Mouse (Mus musculus) hindbrain, embryonic 12.5 days (tissue): ENCODE results near the gene Abcg4. TPM values are rescaled to one million over a fixed set of nuclear protein-coding genes. Genes with fewer than 3 reads are reported as not detected.

Experiments
- ATAC-seq: fragments of 200-750 bp; cut with Nextera tagmentation; 2 replicates; pipeline ENCODE4 v1.8.0; 2017; ENCODE audit warnings: moderate TSS enrichment; ENCODE audit not compliant: low FRiP score
- H3K27ac ChIP-seq: fragments of 300-500 bp; sonication (generic); 2 replicates; pipeline ENCODE4 v1.5.1; 2016; ENCODE audit warnings: mild to moderate bottlenecking
- H3K27me3 ChIP-seq: fragments of 300-500 bp; sonication (generic); 2 replicates; pipeline ENCODE4 v1.6.1; 2016; ENCODE audit warnings: mild to moderate bottlenecking
- H3K36me3 ChIP-seq: fragments of 300-500 bp; sonication (generic); 2 replicates; pipeline ENCODE4 v1.6.1; 2016; ENCODE audit warnings: mild to moderate bottlenecking
- H3K4me1 ChIP-seq: fragments of 300-500 bp; sonication (generic); 2 replicates; pipeline ENCODE4 v1.6.1; 2016
- H3K4me2 ChIP-seq: fragments of 300-500 bp; sonication (generic); replicated peaks from 2 replicates; pipeline ENCODE4 v1.6.1; 2016; ENCODE audit warnings: mild to moderate bottlenecking
- H3K4me3 ChIP-seq: fragments of 300-500 bp; sonication (generic); 2 replicates; pipeline ENCODE4 v1.5.1; 2016; ENCODE audit warnings: mild to moderate bottlenecking
- H3K9ac ChIP-seq: fragments of 300-500 bp; sonication (generic); 2 replicates; pipeline ENCODE4 v1.6.1; 2016; ENCODE audit warnings: mild to moderate bottlenecking, moderate library complexity
- H3K9me3 ChIP-seq: fragments of 300-500 bp; sonication (generic); replicated peaks from 2 replicates; pipeline ENCODE4 v1.6.1; 2016; ENCODE audit warnings: mild to moderate bottlenecking
- WGBS: fragments of 180-500 bp; shearing (Covaris S2); methylation state at CpG from one replicate; pipeline ENCODE4 v1.1.7; 2016; 5-methylcytosine and 5-hydroxymethylcytosine counted together
- polyA plus RNA-seq: library from polyadenylated mRNA; unstranded; fragments of >200 nt; fragmentation: Nextera tagmentation; extraction: Ambion mirVana; gene quantifications from 2 replicates; pipeline ENCODE4 v1.2.1, GENCODE M21; 2016

Gene Abcg4
- polyA plus RNA-seq, 1 experiment from 2014 or later, result 12.9 TPM

- no peaks in the 10 kb centered on the region for H3K27me3 ChIP-seq
- no peaks in the 10 kb centered on the region for H3K9me3 ChIP-seq
- no peak for ATAC-seq
- H3K4me1 ChIP-seq, result peaks cover 12% of the 10 kb centered on the region
- no peak overlapping the region for H3K9ac ChIP-seq
- no peak overlapping the region for H3K4me2 ChIP-seq
- H3K27ac ChIP-seq, result peak overlapping the region; percentile 23; the same call in 1 of the 2 replicates
- H3K4me3 ChIP-seq, result no peak overlapping the region
- H3K36me3 ChIP-seq, result no peaks in the 10 kb centered on the region
- 62% methylated on average over 8 of the region's 8 CpGs for WGBS
Measured at GRCm38 (mm10) chr9:44266478-44267226, 21.8 kb downstream of the Abcg4 start.

- 82% methylated on average over 14 of the region's 14 CpGs for WGBS
- H3K4me2 ChIP-seq, result no peak overlapping the region
- no peak for ATAC-seq
- no peaks in the 10 kb centered on the region for H3K4me1 ChIP-seq
- H3K36me3 ChIP-seq, result no peaks in the 10 kb centered on the region
- no peaks in the 10 kb centered on the region for H3K9me3 ChIP-seq
- H3K4me3 ChIP-seq, result no peak overlapping the region
- H3K27me3 ChIP-seq, result no peaks in the 10 kb centered on the region; the same call in 1 of the 2 replicates
- H3K27ac ChIP-seq, result no peak overlapping the region
- H3K9ac ChIP-seq, result no peak overlapping the region
Measured at GRCm38 (mm10) chr9:44261388-44261787, 27.0 kb downstream of the Abcg4 start.

- H3K4me2 ChIP-seq, result no peak overlapping the region
- 77% methylated on average over 10 of the region's 10 CpGs for WGBS
Measured at GRCm38 (mm10) chr9:44259014-44259413, 29.4 kb downstream of the Abcg4 start.

GRCm38 (mm10) chr9:44256213-44256612, 32.2 kb downstream of the Abcg4 start:
- H3K36me3 ChIP-seq, result no peaks in the 10 kb centered on the region
- no peak for ATAC-seq
- 83% methylated on average over 8 of the region's 8 CpGs for WGBS
- no peak overlapping the region for H3K9ac ChIP-seq
- H3K27ac ChIP-seq, result no peak overlapping the region
- no peak overlapping the region for H3K4me2 ChIP-seq
- H3K27me3 ChIP-seq, result no peaks in the 10 kb centered on the region; the same call in 1 of the 2 replicates
- H3K4me1 ChIP-seq, result peaks cover 29% of the 10 kb centered on the region
- no peaks in the 10 kb centered on the region for H3K9me3 ChIP-seq
- H3K4me3 ChIP-seq, result no peak overlapping the region

More at GRCm38 (mm10) chr9:44259014-44259413, 29.4 kb downstream of the Abcg4 start:
- no peak for ATAC-seq
- Histone ChIP-seq H3K4me3 (no peak overlapping the region), H3K36me3 (no peaks in the 10 kb centered on the region), H3K4me1 (peaks cover 19% of the 10 kb centered on the region), H3K27ac (no peak overlapping the region), H3K27me3 (no peaks in the 10 kb centered on the region; the same call in 1 of the 2 replicates), H3K9ac (no peak overlapping the region), H3K9me3 (no peaks in the 10 kb centered on the region)

GRCm38 (mm10) chr9:44255136-44255521, 33.3 kb downstream of the Abcg4 start:
- no peaks in the 10 kb centered on the region; the same call in 1 of the 2 replicates for H3K27me3 ChIP-seq
- ATAC-seq, result peak; percentile 32; the same call in 1 of the 2 replicates
- H3K9ac ChIP-seq, result no peak overlapping the region
- H3K27ac ChIP-seq, result peak overlapping the region; percentile 56
- H3K9me3 ChIP-seq, result no peaks in the 10 kb centered on the region
- H3K36me3 ChIP-seq, result no peaks in the 10 kb centered on the region
- no peak overlapping the region for H3K4me3 ChIP-seq
- H3K4me1 ChIP-seq, result peaks cover 32% of the 10 kb centered on the region
- H3K4me2 ChIP-seq, result 0 out of 2 replicates have a peak overlapping the region, but pooled peaks have one; percentile 6
- 57% methylated on average over 6 of the region's 6 CpGs for WGBS

GRCm38 (mm10) chr9:44254508-44255135, 33.8 kb downstream of the Abcg4 start:
- Histone ChIP-seq H3K4me2 (0 out of 2 replicates have a peak overlapping the region, but pooled peaks have one; percentile 6), H3K27ac (peak overlapping the region; percentile 56), H3K9ac (no peak overlapping the region), H3K36me3 (no peaks in the 10 kb centered on the region), H3K9me3 (no peaks in the 10 kb centered on the region), H3K4me3 (no peak overlapping the region), H3K27me3 (peaks cover 2% of the 10 kb centered on the region), H3K4me1 (peaks cover 32% of the 10 kb centered on the region)
- peak; percentile 48 for ATAC-seq
- 5% methylated on average over 5 of the region's 5 CpGs for WGBS

GRCm38 (mm10) chr9:44253441-44253840, 35.0 kb downstream of the Abcg4 start:
- 78% methylated on average over 6 of the region's 6 CpGs for whole genome bisulfite sequencing
- peaks cover 32% of the 10 kb centered on the region for H3K4me1 ChIP-seq

GRCm38 (mm10) chr9:44251314-44251713, 37.1 kb downstream of the Abcg4 start, which contains the start of gene Pdzd3:
Pdzd3 (minus strand) TSS chr9:44251471.
- H3K36me3 ChIP-seq, result no peaks in the 10 kb centered on the region
- WGBS, result 83% methylated on average over 10 of the region's 10 CpGs
- H3K4me2 ChIP-seq, result no peak within 1 kb of the TSS
- H3K4me1 ChIP-seq, result peaks cover 31% of the 10 kb centered on the region
- ATAC-seq, result no peak
- H3K4me3 ChIP-seq, result no peak within 1 kb of the TSS
- H3K27ac ChIP-seq, result no peak within 1 kb of the TSS
- peaks cover 3% of the 10 kb centered on the region; the same call in 1 of the 2 replicates for H3K27me3 ChIP-seq
- no peaks in the 10 kb centered on the region for H3K9me3 ChIP-seq
- no peak within 1 kb of the TSS for H3K9ac ChIP-seq

More at GRCm38 (mm10) chr9:44253441-44253840, 35.0 kb downstream of the Abcg4 start:
- H3K27ac ChIP-seq, result no peak overlapping the region
- no peaks in the 10 kb centered on the region for H3K36me3 ChIP-seq
- H3K4me2 ChIP-seq, result no peak overlapping the region
- no peaks in the 10 kb centered on the region for H3K9me3 ChIP-seq
- no peak for ATAC-seq
- peaks cover 3% of the 10 kb centered on the region for H3K27me3 ChIP-seq
- no peak overlapping the region for H3K9ac ChIP-seq
- no peak overlapping the region for H3K4me3 ChIP-seq

- Histone ChIP-seq H3K27ac (no peak overlapping the region), H3K9me3 (no peaks in the 10 kb centered on the region), H3K9ac (no peak overlapping the region), H3K4me2 (no peak overlapping the region), H3K36me3 (no peaks in the 10 kb centered on the region), H3K4me1 (peaks cover 27% of the 10 kb centered on the region), H3K4me3 (no peak overlapping the region), H3K27me3 (peaks cover 3% of the 10 kb centered on the region; the same call in 1 of the 2 replicates)
- WGBS, result 51% methylated on average over 4 of the region's 4 CpGs
- ATAC-seq, result no peak
Measured at GRCm38 (mm10) chr9:44250445-44250844, 38.0 kb downstream of the Abcg4 start.

GRCm38 (mm10) chr9:44249181-44250146, 39.0 kb downstream of the Abcg4 start:
- Histone ChIP-seq H3K4me3 (no peak overlapping the region), H3K4me1 (peaks cover 18% of the 10 kb centered on the region), H3K9ac (no peak overlapping the region; the same call in 1 of the 2 replicates), H3K27me3 (peaks cover 3% of the 10 kb centered on the region; the same call in 1 of the 2 replicates), H3K4me2 (peak overlapping the region; percentile 19; the same call in 1 of the 2 replicates), H3K9me3 (no peaks in the 10 kb centered on the region), H3K36me3 (no peaks in the 10 kb centered on the region), H3K27ac (no peak overlapping the region)
- ATAC-seq, result peak; percentile 67; the same call in 1 of the 2 replicates
- 45% methylated on average over 26 of the region's 26 CpGs for WGBS

GRCm38 (mm10) chr9:44247907-44248306, 40.5 kb downstream of the Abcg4 start:
- no peak for ATAC-seq

More at GRCm38 (mm10) chr9:44247907-44248306, 40.5 kb downstream of the Abcg4 start:
- Histone ChIP-seq H3K27me3 (peaks cover 3% of the 10 kb centered on the region; the same call in 1 of the 2 replicates), H3K4me3 (no peak overlapping the region), H3K4me2 (no peak overlapping the region), H3K9ac (no peak overlapping the region), H3K36me3 (no peaks in the 10 kb centered on the region), H3K4me1 (peaks cover 3% of the 10 kb centered on the region; the same call in 1 of the 2 replicates), H3K27ac (no peak overlapping the region), H3K9me3 (no peaks in the 10 kb centered on the region)
- 85% methylated on average over 6 of the region's 6 CpGs for WGBS
